Comparison of ENCODE assay signal across 8 mouse cellular contexts in genomic region chr3:122198966-122199381, GRCm38 (mm10). TPM values are rescaled to one million over a fixed set of nuclear protein-coding genes. Genes with fewer than 3 reads are reported as not detected.
DNase-seq lines count a peak whose midpoint lies in the region; ATAC-seq lines count a peak whose summit lies in the region.

No protein-coding gene starts in this region.

- peaks cover 11% of the 10 kb centered on the region for H3K4me1 ChIP-seq in midbrain, embryonic 11.5 days (ENCODE audit: control insufficient read depth, insufficient read depth, low read length)
- no peaks in the 10 kb centered on the region for H3K4me1 ChIP-seq in midbrain, embryonic 14.5 days (ENCODE audit: control insufficient read depth, insufficient read depth, low read length)

- H3K27me3 ChIP-seq in midbrain, embryonic 11.5 days (ENCODE audit: control insufficient read depth, insufficient read depth, low read length): no peaks in the 10 kb centered on the region
- no peaks in the 10 kb centered on the region for H3K27me3 ChIP-seq in midbrain, embryonic 14.5 days (ENCODE audit: control insufficient read depth, insufficient read depth, low read length)

- H3K36me3 ChIP-seq in midbrain, embryonic 11.5 days (ENCODE audit: control insufficient read depth, insufficient read depth, low read length): no peaks in the 10 kb centered on the region
- no peaks in the 10 kb centered on the region for H3K36me3 ChIP-seq in midbrain, embryonic 14.5 days (ENCODE audit: control insufficient read depth, insufficient read depth, low read length)

- WGBS in midbrain, embryonic 11.5 days: 86% methylated on average over 8 of the region's 8 CpGs
- WGBS in midbrain, embryonic 14.5 days: 84% methylated on average over 8 of the region's 8 CpGs
- WGBS in large intestine, adult 2 months: 9% methylated on average over 8 of the region's 8 CpGs

- H3K9me3 ChIP-seq in midbrain, embryonic 11.5 days (ENCODE audit: control insufficient read depth, low read length): no peaks in the 10 kb centered on the region
- H3K9me3 ChIP-seq in midbrain, embryonic 14.5 days (ENCODE audit: control insufficient read depth, low read length): no peaks in the 10 kb centered on the region

- H3K4me3 ChIP-seq in midbrain, embryonic 11.5 days (ENCODE audit: low read depth, low read length): no peak overlapping the region
- no peak overlapping the region for H3K4me3 ChIP-seq in midbrain, embryonic 14.5 days (replicated peaks; ENCODE audit: low read depth, low read length)

- no peak for ATAC-seq in midbrain, embryonic 11.5 days (ENCODE audit: low FRiP score)
- no peak for ATAC-seq in midbrain, embryonic 14.5 days (ENCODE audit: low FRiP score, low TSS enrichment)
- ATAC-seq in granulocyte monocyte progenitor cell, adult 5-6 weeks (replicated peaks; ENCODE audit: poor library complexity, severe bottlenecking): peak; percentile 83

- no peak overlapping the region for H3K4me2 ChIP-seq in midbrain, embryonic 11.5 days
- no peak overlapping the region for H3K4me2 ChIP-seq in midbrain, embryonic 14.5 days (ENCODE audit: low read length)

- no peak overlapping the region for H3K9ac ChIP-seq in midbrain, embryonic 11.5 days (ENCODE audit: low read length)
- H3K9ac ChIP-seq in midbrain, embryonic 14.5 days (replicated peaks; ENCODE audit: low read length): no peak overlapping the region

- DNase-seq in midbrain, embryonic 11.5 days (ENCODE audit: low spot score, missing footprints): peak; percentile 76
- no peak for DNase-seq in midbrain, embryonic 14.5 days
- peak; percentile 94 for DNase-seq in large intestine, adult 2 months (ENCODE audit: low read depth, low spot score)
- DNase-seq in skeletal muscle tissue, adult 2 months (ENCODE audit: low read depth, low spot score): peak; percentile 3
- no peak for DNase-seq in c-Kit-positive CD71-positive TER-119-positive erythroid progenitor cells, embryonic 14.5 days (ENCODE audit: low spot score)
- DNase-seq in retina, embryonic 14.5 days (ENCODE audit: low spot score): no peak
- DNase-seq in thymus, adult 18-20 months: no peak

- no peak overlapping the region for H3K27ac ChIP-seq in midbrain, embryonic 11.5 days (ENCODE audit: low read depth, low read length)
- no peak overlapping the region for H3K27ac ChIP-seq in midbrain, embryonic 14.5 days (replicated peaks; ENCODE audit: low read depth, low read length)

RNA-seq across cellular contexts. Expression of gene Gclm, which starts 46.4 kb away (rescaled TPM):
- polyA plus RNA-seq in midbrain, embryonic 11.5 days (2014; fragmentation: Nextera tagmentation; extraction: Ambion mirVana): 56.7 and 61.0 TPM in 2 replicates
- 42.5 and 54.5 TPM in 2 replicates for polyA plus RNA-seq in midbrain, embryonic 14.5 days (2014; fragmentation: Nextera tagmentation; extraction: Ambion mirVana)
- 74.4 and 94.6 TPM in 2 replicates for total RNA-seq in granulocyte monocyte progenitor cell, adult 5-6 weeks (2014; fragmentation: Nextera tagmentation)
- 37.8 and 46.7 TPM in 2 replicates for total RNA-seq in granulocyte monocyte progenitor cell, adult 5-6 weeks (2017)
- polyA plus RNA-seq in large intestine, adult 2 months (2012; rRNA removed): 45.9 and 82.3 TPM in 2 replicates

Comparison
In these comparisons a context has a peak if more than half of its experiments do, and no peak if none do; other contexts are left out.
1. DNase-seq: peak in midbrain, embryonic 11.5 days (single experiment), large intestine, adult 2 months (single experiment) and skeletal muscle tissue, adult 2 months (single experiment); none in midbrain, embryonic 14.5 days (single experiment), c-Kit-positive CD71-positive TER-119-positive erythroid progenitor cells, embryonic 14.5 days (single experiment), retina, embryonic 14.5 days (single experiment) and thymus, adult 18-20 months (0 of 2).